Mouse (Mus musculus): ENCODE results near the gene Tmcc1.

DNA sequence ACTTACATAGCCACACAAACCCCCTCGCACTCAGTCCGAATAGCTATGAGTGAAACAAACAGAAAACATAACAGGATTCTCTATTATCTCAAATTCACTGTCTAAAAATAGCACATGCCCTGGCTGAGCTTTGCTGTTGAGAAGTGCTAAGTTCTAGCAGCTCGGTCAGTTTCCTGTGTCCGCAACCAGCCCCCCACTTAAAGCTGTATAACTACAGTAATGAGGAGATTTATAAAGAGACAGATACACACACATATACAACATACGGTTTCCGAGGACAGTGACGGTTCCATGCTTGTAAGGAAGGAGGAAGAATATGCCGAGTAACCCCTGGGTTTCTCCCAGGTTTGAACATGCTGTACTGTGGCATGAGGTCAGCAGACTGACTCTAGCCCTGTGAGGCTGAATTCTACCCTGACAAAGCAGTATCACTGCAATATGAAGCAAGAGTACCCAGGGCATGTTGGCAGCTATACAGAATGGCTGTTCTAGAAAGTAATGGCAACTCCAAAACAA is 120.5 kb downstream of the Tmcc1 start:
- no peak for TF ChIP-seq POLR2A (IDR thresholded peaks at IDR 0.05; ENCODE audit: insufficient read length, low read depth)
- no peak for TF ChIP-seq TCF12 (IDR thresholded peaks at IDR 0.05; ENCODE audit: insufficient read depth, poor library complexity, severe bottlenecking)
- TF ChIP-seq MYOG (IDR thresholded peaks at IDR 0.05; ENCODE audit: control insufficient read depth in 1 of 3, insufficient read depth in 1 of 3, insufficient read length in 2 of 3, low read depth in 2 of 3), result no peak
- TF ChIP-seq MAX (IDR thresholded peaks at IDR 0.05; ENCODE audit: low read depth), result no peak
- TF ChIP-seq REST (IDR thresholded peaks at IDR 0.05; ENCODE audit: insufficient read depth, insufficient read length), result no peak
- TF ChIP-seq POLR2AphosphoS2 (IDR thresholded peaks at IDR 0.05; ENCODE audit: insufficient read length, low read depth), result no peak
- TF ChIP-seq MYOD1 (IDR thresholded peaks at IDR 0.05; ENCODE audit: control insufficient read depth in 1 of 3, insufficient read length in 2 of 3, low read depth in 2 of 3), result no peak
- no peak for TF ChIP-seq E2F4 (IDR thresholded peaks at IDR 0.05; ENCODE audit: insufficient read depth)
- no peak for TF ChIP-seq TCF3 (IDR thresholded peaks at IDR 0.05; ENCODE audit: insufficient read length, low read depth)
- peak; percentile 58; the same call in 1 of the 2 replicates for TF ChIP-seq CEBPB (IDR thresholded peaks at IDR 0.05; ENCODE audit: insufficient read depth, poor library complexity, severe bottlenecking)
- TF ChIP-seq USF1 (IDR thresholded peaks at IDR 0.05; ENCODE audit: low read depth), result no peak
